Mouse (Mus musculus) heart, adult 18-20 months (tissue): ENCODE measurements around the gene Cwf19l2. TPM values are rescaled to one million over a fixed set of nuclear protein-coding genes. Genes with fewer than 3 reads are reported as not detected.
"Not testable (repeated sequence)": the region's sequence is repeated elsewhere in the genome, so short reads cannot be mapped to it uniquely, and the experiment has no call there.

ENCODE experiments used
- DNase-seq, 2 experiments: peaks; one replicate each; pipeline ENCODE4 v3.0.0; 2021 to 2022; ENCODE audit warnings: mixed read lengths in 1 of 2
- long read RNA-seq, 2 experiments: library from polyadenylated mRNA; stranded (forward); transcript quantifications; one replicate each; pipeline ENCODE4 v2.0.0; 2021
- total RNA-seq, 2 experiments: library from RNA; stranded (reverse); gene quantifications; 2 replicates each; pipeline ENCODE4 v1.2.3; 2021

Cwf19l2 gene
- total RNA-seq = 10 to 100 TPM; 12.5 to 13.8 TPM
- long read RNA-seq, experiment 1, full-length matches to known transcripts = 15 of 20 reads
- long read RNA-seq, experiment 1, partial matches to known transcripts = 0 of 20 reads
- long read RNA-seq, experiment 1, other reads (novel, unspliced or antisense) = 5 of 20 reads
- long read RNA-seq, experiment 2, full-length matches to known transcripts = 12 of 15 reads
- long read RNA-seq, experiment 2, partial matches to known transcripts = 1 of 15 reads
- long read RNA-seq, experiment 2, other reads (novel, unspliced or antisense) = 2 of 15 reads

DNA sequence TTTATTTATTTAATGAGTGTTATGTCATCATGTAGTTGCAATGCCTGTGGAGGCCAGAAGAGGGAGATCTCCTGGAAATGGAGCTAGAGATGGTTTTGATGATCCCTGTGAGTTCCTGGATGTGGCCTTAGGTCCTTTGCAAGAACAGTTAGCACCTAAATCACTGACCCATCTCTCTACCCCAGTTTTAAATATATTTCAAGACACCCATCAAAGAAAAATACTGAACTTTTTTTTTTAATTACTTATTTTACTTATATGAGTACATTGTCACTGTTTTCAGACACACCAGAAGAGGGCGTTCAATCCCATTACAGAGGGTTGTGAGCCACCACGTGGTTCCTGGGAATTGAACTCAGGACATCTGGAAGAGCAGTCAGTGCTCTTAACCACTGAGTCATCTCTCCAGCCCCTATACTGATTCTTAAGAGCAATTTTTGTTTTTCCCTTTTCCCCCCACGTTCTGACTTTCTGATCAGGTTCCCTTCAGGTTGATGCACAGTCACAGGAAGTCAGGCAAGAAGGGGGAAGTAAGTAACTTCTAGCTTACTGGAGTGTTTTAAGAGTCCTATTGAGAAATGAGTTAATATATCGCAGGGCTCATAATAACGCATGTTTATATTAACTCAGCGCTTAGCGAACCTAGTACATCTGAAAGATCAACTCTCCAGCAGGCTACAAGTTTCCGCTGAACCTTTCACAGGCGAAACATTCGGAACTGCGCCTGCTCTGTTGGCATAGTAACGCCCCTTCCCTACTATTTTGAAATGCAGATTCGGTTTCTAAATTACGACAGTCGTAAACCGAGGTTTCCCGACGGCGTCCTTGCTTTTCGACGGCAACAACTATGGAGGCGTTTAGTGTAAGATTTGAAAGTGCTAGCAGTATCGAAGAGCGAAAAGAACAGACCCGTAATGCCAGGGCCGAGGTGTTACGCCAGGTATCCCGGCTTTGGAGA lies at the start of gene Cwf19l2:
Gene Cwf19l2, plus strand, starts transcription at position 342 of the 958 bp plus-strand sequence.
- peak; percentile 91 to 92 for DNase-seq

- DNase-seq = not testable (repeated sequence)
These were observed 27.1 kb upstream of the Cwf19l2 start for GRCm38 (mm10) chr9:3376323-3376722.

GRCm38 (mm10) chr9:3404372-3404771 lies 980 bp downstream of the Cwf19l2 start:
- peak; percentile 4 to 38 for DNase-seq

- DNase-seq = not testable (repeated sequence)
These were observed 36.3 kb downstream of the Cwf19l2 start for GRCm38 (mm10) chr9:3439555-3440300.

- DNase-seq = no peak
These were observed 68.5 kb downstream of the Cwf19l2 start for GRCm38 (mm10) chr9:3471897-3472296.

DNA sequence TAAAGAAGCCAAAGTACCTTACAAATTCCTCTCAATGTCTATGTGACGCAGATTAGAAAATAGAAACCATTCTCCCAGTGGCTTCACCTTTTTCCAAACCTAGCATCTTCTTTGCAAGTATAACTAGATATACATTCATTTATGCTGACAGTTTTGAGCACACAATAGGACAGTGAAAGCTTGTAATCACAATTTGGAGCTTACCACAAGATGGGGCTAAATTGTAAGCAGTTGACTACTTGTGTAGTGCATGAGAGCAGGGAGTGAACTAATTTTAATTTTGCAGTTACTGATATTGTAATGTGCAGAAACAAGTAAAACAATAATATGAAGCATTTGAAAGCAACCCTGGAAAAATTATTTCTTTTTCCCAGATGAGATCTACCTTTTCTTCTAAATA lies 115.3 kb downstream of the Cwf19l2 start:
- DNase-seq = peak in 1 of 2 experiments; percentile 9

- DNase-seq = no peak
These were observed 115.8 kb downstream of the Cwf19l2 start for GRCm38 (mm10) chr9:3519178-3519577.

DNA sequence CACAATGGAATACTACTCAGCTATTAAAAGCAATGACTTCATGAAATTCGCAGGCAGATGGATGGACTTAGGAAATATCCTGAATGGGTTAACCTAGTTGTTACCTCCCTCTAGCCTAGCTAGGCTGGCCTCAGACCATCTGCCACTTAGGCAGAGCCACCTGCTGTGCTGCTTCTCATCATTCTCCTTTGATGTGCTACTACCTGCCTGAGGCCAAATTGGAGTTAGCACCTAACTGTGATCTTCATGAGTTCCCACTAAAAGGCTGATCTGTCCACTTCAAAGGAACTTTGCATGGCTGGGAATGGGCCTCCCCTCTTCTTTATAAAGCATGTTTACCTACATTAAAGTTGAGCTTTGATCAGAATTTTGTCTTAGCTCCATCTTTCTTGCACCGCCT lies 117.6 kb downstream of the Cwf19l2 start:
- DNase-seq = no peak

Other genes with a start within 250 kb of the Cwf19l2 start
- 10 to 100 TPM; 13.7 to 14.3 TPM for gene Alkbh8, start 68.5 kb upstream of the Cwf19l2 start, total RNA-seq
- 10 to 100 TPM in 1 of 2 experiments, 1 to 10 TPM in 1; 8.6 to 10.3 TPM for gene Gucy1a2, start 129.2 kb downstream of the Cwf19l2 start, total RNA-seq